Mouse (Mus musculus) spleen, adult 2 months (tissue): Measurements from ENCODE around the gene Man2a1. TPM values are rescaled to one million over a fixed set of nuclear protein-coding genes. Genes with fewer than 3 reads are reported as not detected.

Experiments
- DNase-seq, 2 experiments: peaks; one replicate each; pipeline versions ENCODE4 v3.0.0 to v3.0.0-alpha.2; 2012 to 2021; ENCODE audit warnings: low spot score in 2 of 2, low read depth in 1 of 2
- H3K27ac ChIP-seq: fragments of 200-500 bp; 2 replicates; pipeline ENCODE4 v1.5.1; 2012; ENCODE audit warnings: low read length, inconsistent platforms; ENCODE audit not compliant: insufficient read depth
- H3K27me3 ChIP-seq: fragments of 200-500 bp; 2 replicates; pipeline ENCODE4 v1.6.1; 2012; ENCODE audit warnings: mild to moderate bottlenecking, moderate library complexity, low read length, inconsistent platforms; ENCODE audit not compliant: control insufficient read depth, insufficient read depth
- H3K36me3 ChIP-seq: fragments of 200-500 bp; 2 replicates; pipeline ENCODE4 v1.6.1; 2012; ENCODE audit warnings: mild to moderate bottlenecking, low read length, inconsistent platforms; ENCODE audit not compliant: control insufficient read depth, insufficient read depth
- H3K4me1 ChIP-seq: fragments of 200-500 bp; 2 replicates; pipeline ENCODE4 v1.6.1; 2011; ENCODE audit warnings: inconsistent platforms; ENCODE audit not compliant: control insufficient read depth, insufficient read depth, insufficient read length
- H3K4me3 ChIP-seq: fragments of 200-500 bp; 2 replicates; pipeline ENCODE4 v1.5.1; 2011; ENCODE audit warnings: mild to moderate bottlenecking, inconsistent platforms; ENCODE audit not compliant: insufficient read depth, insufficient read length; ENCODE audit errors: extremely low read depth
- CTCF ChIP-seq: fragments of 200-500 bp; IDR thresholded peaks from 2 replicates; pipeline ENCODE4 v1.5.1; 2011; ENCODE audit warnings: mild to moderate bottlenecking, inconsistent platforms; ENCODE audit not compliant: insufficient read depth, insufficient read length, insufficient replicate concordance; ENCODE audit errors: extremely low read depth
- POLR2A ChIP-seq: fragments of 200-500 bp; IDR thresholded peaks from 2 replicates; pipeline ENCODE4 v1.6.1; 2011; ENCODE audit warnings: low read depth, low read length, inconsistent platforms
- WGBS: fragments of 180-500 bp; shearing (Covaris S2); methylation state at CpG from one replicate; pipeline ENCODE4 v1.1.7; 2018; 5-methylcytosine and 5-hydroxymethylcytosine counted together
- polyA plus RNA-seq: library from polyadenylated mRNA; depleted of rRNA; stranded (reverse); fragments of >200 nt; gene quantifications from 2 replicates; pipeline ENCODE4 v1.2.3, GENCODE M21; 2012

The Man2a1 gene
- polyA plus RNA-seq, 1 experiment: 10.6 TPM

- H3K27ac ChIP-seq: no peak overlapping the region
- WGBS: 93% methylated on average over 4 of the region's 4 CpGs
- DNase-seq: no peak
- H3K36me3 ChIP-seq: 0 out of 2 replicates have a peak, but pooled peaks cover 2% of the 10 kb centered on the region
- H3K4me3 ChIP-seq: no peak overlapping the region
- no peaks in the 10 kb centered on the region for H3K27me3 ChIP-seq
- no peaks in the 10 kb centered on the region; the same call in 1 of the 2 replicates for H3K4me1 ChIP-seq
- TF ChIP-seq CTCF: no peak
- no peak for TF ChIP-seq POLR2A
These were observed 103.2 kb downstream of the Man2a1 start for GRCm38 (mm10) chr17:64703649-64704230.

GRCm38 (mm10) chr17:64707529-64707928 lies 107.0 kb downstream of the Man2a1 start:
- no peak for DNase-seq
- no peak overlapping the region for H3K4me3 ChIP-seq
- no peak for TF ChIP-seq CTCF
- no peak for TF ChIP-seq POLR2A
- WGBS: 94% methylated on average over 6 of the region's 6 CpGs
- H3K27me3 ChIP-seq: no peaks in the 10 kb centered on the region
- peaks cover 10% of the 10 kb centered on the region for H3K36me3 ChIP-seq
- no peak overlapping the region for H3K27ac ChIP-seq
- H3K4me1 ChIP-seq: no peaks in the 10 kb centered on the region

GRCm38 (mm10) chr17:64716318-64716717 lies 115.8 kb downstream of the Man2a1 start:
- Histone ChIP-seq H3K36me3 (peaks cover 42% of the 10 kb centered on the region), H3K4me3 (no peak overlapping the region), H3K27ac (0 out of 2 replicates have a peak overlapping the region, but pooled peaks have one; percentile 32), H3K4me1 (no peaks in the 10 kb centered on the region), H3K27me3 (no peaks in the 10 kb centered on the region)
- DNase-seq: no peak
- TF ChIP-seq CTCF (no peak), POLR2A (no peak)
- WGBS: 86% methylated on average over 4 of the region's 4 CpGs

GRCm38 (mm10) chr17:64719760-64720159 lies 119.2 kb downstream of the Man2a1 start:
- Histone ChIP-seq H3K27me3 (no peaks in the 10 kb centered on the region), H3K36me3 (peaks cover 19% of the 10 kb centered on the region), H3K4me1 (peaks cover 3% of the 10 kb centered on the region; the same call in 1 of the 2 replicates), H3K4me3 (no peak overlapping the region), H3K27ac (no peak overlapping the region)
- no peak for DNase-seq
- TF ChIP-seq POLR2A (no peak), CTCF (no peak)
- 93% methylated on average over 5 of the region's 5 CpGs for WGBS

GRCm38 (mm10) chr17:64721112-64721511 lies 120.6 kb downstream of the Man2a1 start:
- WGBS: 54% methylated on average over 5 of the region's 5 CpGs
- peaks cover 9% of the 10 kb centered on the region; the same call in 1 of the 2 replicates for H3K4me1 ChIP-seq

GRCm38 (mm10) chr17:64723162-64723561 lies 122.6 kb downstream of the Man2a1 start:
- H3K36me3 ChIP-seq: peaks cover 3% of the 10 kb centered on the region; the same call in 1 of the 2 replicates

More at GRCm38 (mm10) chr17:64721112-64721511, 120.6 kb downstream of the Man2a1 start:
- no peak for DNase-seq
- Histone ChIP-seq H3K27me3 (no peaks in the 10 kb centered on the region), H3K4me3 (no peak overlapping the region), H3K27ac (no peak overlapping the region), H3K36me3 (peaks cover 12% of the 10 kb centered on the region)
- TF ChIP-seq POLR2A (no peak), CTCF (no peak)

GRCm38 (mm10) chr17:64725214-64725613 lies 124.7 kb downstream of the Man2a1 start:
- Histone ChIP-seq H3K4me3 (no peak overlapping the region), H3K4me1 (peaks cover 9% of the 10 kb centered on the region; the same call in 1 of the 2 replicates), H3K27me3 (no peaks in the 10 kb centered on the region), H3K36me3 (peaks cover 7% of the 10 kb centered on the region), H3K27ac (no peak overlapping the region; the same call in 1 of the 2 replicates)
- TF ChIP-seq POLR2A (no peak), CTCF (no peak)
- 89% methylated on average over 3 of the region's 3 CpGs for WGBS
- no peak for DNase-seq

More at GRCm38 (mm10) chr17:64723162-64723561, 122.6 kb downstream of the Man2a1 start:
- Histone ChIP-seq H3K27ac (no peak overlapping the region), H3K27me3 (no peaks in the 10 kb centered on the region), H3K4me1 (peaks cover 9% of the 10 kb centered on the region; the same call in 1 of the 2 replicates), H3K4me3 (no peak overlapping the region)
- no peak for TF ChIP-seq CTCF
- TF ChIP-seq POLR2A: no peak
- WGBS: 30% methylated on average over 1 of the region's 1 CpGs
- no peak for DNase-seq
